Mouse (Mus musculus) limb, embryonic 11.5 days (tissue): ENCODE measurements around the gene Gm20458. TPM values are rescaled to one million over a fixed set of nuclear protein-coding genes. Genes with fewer than 3 reads are reported as not detected.

Experiments used
- ATAC-seq: fragments of 200-750 bp; cut with Nextera tagmentation; 2 replicates; pipeline ENCODE4 v1.8.0; 2017; ENCODE audit warnings: low read depth; ENCODE audit not compliant: insufficient number of reproducible peaks, low FRiP score, low TSS enrichment
- DNase-seq: peaks from one replicate; pipeline ENCODE4 v3.0.0-alpha.2; 2015; ENCODE audit warnings: low spot score
- H3K27ac ChIP-seq: fragments of 300-500 bp; sonication (generic); replicated peaks from 2 replicates; pipeline ENCODE4 v1.5.1; 2014; ENCODE audit warnings: low read depth, mild to moderate bottlenecking, low read length
- H3K27me3 ChIP-seq: fragments of 300-500 bp; sonication (generic); 2 replicates; pipeline ENCODE4 v1.6.1; 2014; ENCODE audit warnings: mild to moderate bottlenecking, low read length, mixed read lengths; ENCODE audit not compliant: control insufficient read depth, insufficient read depth
- H3K36me3 ChIP-seq: fragments of 300-500 bp; sonication (generic); 2 replicates; pipeline ENCODE4 v1.6.1; 2014; ENCODE audit warnings: mild to moderate bottlenecking, low read length, moderate library complexity, mixed read lengths; ENCODE audit not compliant: control insufficient read depth, insufficient read depth
- H3K4me1 ChIP-seq: fragments of 300-500 bp; sonication (generic); 2 replicates; pipeline ENCODE4 v1.6.1; 2014; ENCODE audit warnings: low read length, mixed read lengths; ENCODE audit not compliant: control insufficient read depth, insufficient read depth
- H3K4me2 ChIP-seq: fragments of 300-500 bp; sonication (generic); 2 replicates; pipeline ENCODE4 v1.6.1; 2014; ENCODE audit warnings: low read depth, mild to moderate bottlenecking, moderate library complexity; ENCODE audit not compliant: severe bottlenecking
- H3K4me3 ChIP-seq: fragments of 300-500 bp; sonication (generic); 2 replicates; pipeline ENCODE4 v1.5.1; 2014; ENCODE audit warnings: low read depth, low read length
- H3K9ac ChIP-seq: fragments of 300-500 bp; sonication (generic); 2 replicates; pipeline ENCODE4 v1.6.1; 2014; ENCODE audit warnings: mild to moderate bottlenecking, low read length
- H3K9me3 ChIP-seq: fragments of 300-500 bp; sonication (generic); 2 replicates; pipeline ENCODE4 v1.6.1; 2016; ENCODE audit warnings: low read length; ENCODE audit not compliant: control insufficient read depth
- WGBS: fragments of 180-500 bp; shearing (Covaris S2); extraction: QIAGEN DNeasy Blood & Tissue Kit; methylation state at CpG from one replicate; pipeline ENCODE4 v1.1.7; 2014; 5-methylcytosine and 5-hydroxymethylcytosine counted together
- polyA plus RNA-seq: library from polyadenylated mRNA; unstranded; fragments of >200 nt; fragmentation: Nextera tagmentation; extraction: Ambion mirVana; gene quantifications from 2 replicates; pipeline ENCODE4 v1.2.1, GENCODE M21; 2014

The Gm20458 gene
- polyA plus RNA-seq, 1 experiment from 2014 or later = 3.6 TPM

GRCm38 (mm10) chr2:164458535-164458934, 2.2 kb upstream of the Gm20458 start:
- no peak overlapping the region for H3K9ac ChIP-seq

GRCm38 (mm10) chr2:164465161-164465560, 4.4 kb downstream of the Gm20458 start:
- peaks cover 9% of the 10 kb centered on the region for H3K36me3 ChIP-seq
- DNase-seq (no peak), ATAC-seq (no peak)
- H3K4me2 ChIP-seq = no peak overlapping the region
- H3K9ac ChIP-seq = no peak overlapping the region
- H3K4me3 ChIP-seq = no peak overlapping the region
- no peak overlapping the region for H3K27ac ChIP-seq
- H3K27me3 ChIP-seq = no peaks in the 10 kb centered on the region
- H3K4me1 ChIP-seq = peaks cover 4% of the 10 kb centered on the region
- H3K9me3 ChIP-seq = no peaks in the 10 kb centered on the region

More at GRCm38 (mm10) chr2:164458535-164458934, 2.2 kb upstream of the Gm20458 start:
- no peak overlapping the region for H3K4me3 ChIP-seq
- H3K4me1 ChIP-seq = peaks cover 10% of the 10 kb centered on the region
- no peaks in the 10 kb centered on the region for H3K27me3 ChIP-seq
- no peaks in the 10 kb centered on the region for H3K9me3 ChIP-seq
- no peak overlapping the region for H3K27ac ChIP-seq
- 88% methylated on average over 8 of the region's 8 CpGs for WGBS
- DNase-seq = no peak
- ATAC-seq = no peak
- peaks cover 4% of the 10 kb centered on the region; the same call in 1 of the 2 replicates for H3K36me3 ChIP-seq
- H3K4me2 ChIP-seq = no peak overlapping the region

DNA sequence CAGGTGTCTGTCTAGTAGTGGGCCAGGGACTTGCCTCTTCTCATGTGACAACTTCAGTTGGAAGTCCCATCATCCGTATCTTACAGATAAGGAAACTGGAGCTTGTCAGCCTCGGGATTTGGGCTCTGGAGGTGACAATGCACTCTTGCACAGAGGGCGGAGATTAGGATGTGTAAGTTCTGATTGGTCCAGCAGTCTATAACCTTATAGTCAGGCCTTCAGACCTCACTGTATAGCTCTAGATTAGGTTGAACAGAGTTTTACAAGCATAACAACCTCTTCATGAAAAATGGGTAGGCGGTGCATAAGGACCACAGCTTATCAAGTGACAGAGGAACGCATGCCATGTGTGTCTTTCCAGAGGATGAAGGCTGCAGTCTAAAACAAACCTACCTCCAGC, 6.0 kb downstream of the Gm20458 start:
- Histone ChIP-seq H3K9ac (no peak overlapping the region), H3K4me1 (peaks cover 2% of the 10 kb centered on the region), H3K36me3 (peaks cover 9% of the 10 kb centered on the region), H3K27ac (no peak overlapping the region), H3K4me3 (no peak overlapping the region), H3K9me3 (no peaks in the 10 kb centered on the region), H3K27me3 (no peaks in the 10 kb centered on the region), H3K4me2 (no peak overlapping the region)
- 86% methylated on average over 5 of the region's 5 CpGs for WGBS
- DNase-seq (no peak), ATAC-seq (no peak)

DNA sequence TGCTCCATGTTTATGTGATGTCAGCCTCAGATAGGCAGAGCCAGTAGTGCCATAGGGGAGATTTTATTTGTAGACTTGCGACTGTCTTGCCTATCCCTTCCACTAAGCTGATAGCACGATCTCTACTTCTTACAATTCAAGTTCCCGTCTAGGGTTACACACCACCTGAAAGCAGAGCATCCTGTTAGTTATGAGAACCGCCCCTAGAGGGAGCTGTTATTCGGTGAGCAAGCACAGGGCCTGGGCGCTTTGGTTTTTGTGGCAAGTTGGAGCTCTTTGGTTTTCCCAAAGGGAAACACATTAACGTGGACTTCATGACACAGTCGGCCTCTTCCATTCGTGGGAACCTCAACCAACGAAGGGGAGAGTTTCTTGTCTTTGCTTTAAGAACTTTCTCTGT, 9.5 kb downstream of the Gm20458 start:
- Histone ChIP-seq H3K9ac (no peak overlapping the region), H3K27me3 (no peaks in the 10 kb centered on the region), H3K4me1 (no peaks in the 10 kb centered on the region), H3K9me3 (no peaks in the 10 kb centered on the region), H3K4me3 (no peak overlapping the region), H3K36me3 (no peaks in the 10 kb centered on the region), H3K4me2 (no peak overlapping the region), H3K27ac (no peak overlapping the region)
- peak; percentile 72 for DNase-seq
- 29% methylated on average over 10 of the region's 10 CpGs for whole genome bisulfite sequencing
- ATAC-seq = no peak

DNA sequence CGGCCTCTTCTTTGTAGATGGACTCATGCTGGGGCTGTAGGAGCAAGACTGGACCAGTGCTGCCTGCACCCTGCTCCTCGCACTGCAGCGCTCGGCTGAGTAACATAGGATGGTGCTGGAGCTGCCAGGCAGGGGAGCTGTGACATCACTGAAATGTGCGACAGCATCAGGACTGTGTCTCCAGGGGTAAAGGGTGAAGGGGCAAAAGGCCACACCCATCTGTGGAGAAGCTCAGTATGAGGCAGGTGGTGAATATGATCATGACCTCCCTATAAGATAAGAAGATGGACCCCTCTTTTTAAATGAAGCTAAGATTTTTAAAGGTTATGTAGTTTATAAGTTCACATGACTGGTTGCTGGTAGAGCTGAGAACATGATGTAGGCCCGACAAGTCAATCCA, 12.9 kb downstream of the Gm20458 start, which contains the start of gene Trp53tg5:
Gene Trp53tg5, minus strand, starts transcription at position 101 of the 400 bp plus-strand sequence.
- Histone ChIP-seq H3K36me3 (no peaks in the 10 kb centered on the region), H3K9me3 (no peaks in the 10 kb centered on the region), H3K4me2 (no peak within 1 kb of the TSS), H3K27me3 (no peaks in the 10 kb centered on the region), H3K4me3 (no peak within 1 kb of the TSS), H3K27ac (no peak within 1 kb of the TSS), H3K9ac (no peak within 1 kb of the TSS), H3K4me1 (no peaks in the 10 kb centered on the region)
- ATAC-seq (no peak), DNase-seq (no peak)
- 84% methylated on average over 6 of the region's 6 CpGs for WGBS

DNA sequence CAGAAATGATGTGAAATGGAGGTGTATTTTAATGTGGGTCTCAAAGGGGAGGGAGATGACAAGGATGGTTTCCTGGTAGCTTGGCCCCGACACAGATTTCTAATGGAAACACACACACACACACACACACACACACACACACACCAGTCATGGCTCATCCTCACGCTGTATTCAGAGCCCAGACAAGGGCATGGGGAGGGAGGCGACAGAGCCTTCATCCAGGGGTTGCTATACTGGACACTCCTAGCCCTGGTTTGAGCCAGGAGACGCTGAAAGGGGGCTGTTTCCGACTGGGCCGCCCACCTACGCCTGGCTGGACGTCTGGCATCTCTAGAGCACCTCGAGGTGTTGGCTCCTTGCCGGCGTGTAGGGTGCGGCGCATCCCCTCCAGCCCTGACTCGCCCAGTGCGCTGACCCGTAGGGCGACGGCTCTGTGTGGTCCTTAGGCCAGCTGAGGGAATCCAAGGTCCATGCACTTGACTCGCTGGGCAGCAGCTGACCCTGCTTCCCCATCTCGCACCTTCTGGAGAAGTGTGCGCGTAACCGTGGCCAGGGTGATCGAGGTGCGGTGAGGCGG, 25.0 kb downstream of the Gm20458 start, which contains the start of gene Dbndd2:
Gene Dbndd2, plus strand, starts transcription at position 426 of the 577 bp plus-strand sequence.
- peaks cover 21% of the 10 kb centered on the region for H3K27me3 ChIP-seq
- peak within 1 kb of the TSS; percentile 57 for H3K9ac ChIP-seq
- ATAC-seq = no peak
- peaks cover 8% of the 10 kb centered on the region; the same call in 1 of the 2 replicates for H3K4me1 ChIP-seq
- DNase-seq = peak; percentile 40
- H3K4me2 ChIP-seq = peak within 1 kb of the TSS; percentile 100
- H3K27ac ChIP-seq = no peak within 1 kb of the TSS
- WGBS = 3% methylated on average over 26 of the region's 26 CpGs
- peak within 1 kb of the TSS; percentile 68 for H3K4me3 ChIP-seq
- H3K9me3 ChIP-seq = no peaks in the 10 kb centered on the region
- H3K36me3 ChIP-seq = no peaks in the 10 kb centered on the region

GRCm38 (mm10) chr2:164486258-164487114, 25.7 kb downstream of the Gm20458 start:
- Histone ChIP-seq H3K36me3 (no peaks in the 10 kb centered on the region), H3K4me2 (peak overlapping the region; percentile 100), H3K27me3 (peaks cover 21% of the 10 kb centered on the region), H3K9ac (peak overlapping the region; percentile 57), H3K4me3 (peak overlapping the region; percentile 68), H3K9me3 (no peaks in the 10 kb centered on the region), H3K4me1 (peaks cover 8% of the 10 kb centered on the region; the same call in 1 of the 2 replicates), H3K27ac (no peak overlapping the region)
- peak; percentile 52 for DNase-seq
- ATAC-seq = no peak
- under 1% methylated on average over 88 of the region's 90 CpGs for WGBS

GRCm38 (mm10) chr2:164487115-164487527, 26.4 kb downstream of the Gm20458 start:
- DNase-seq (no peak), ATAC-seq (no peak)
- H3K4me3 ChIP-seq = peak overlapping the region; percentile 68
- peak overlapping the region; percentile 100 for H3K4me2 ChIP-seq
- no peak overlapping the region for H3K27ac ChIP-seq
- 13% methylated on average over 11 of the region's 11 CpGs for WGBS
- no peaks in the 10 kb centered on the region for H3K36me3 ChIP-seq
- no peaks in the 10 kb centered on the region for H3K9me3 ChIP-seq
- H3K4me1 ChIP-seq = peaks cover 8% of the 10 kb centered on the region; the same call in 1 of the 2 replicates
- peaks cover 21% of the 10 kb centered on the region for H3K27me3 ChIP-seq
- peak overlapping the region; percentile 57 for H3K9ac ChIP-seq
